2 mouse cellular contexts compared by ENCODE assay signal in genomic region chr10:81559627-81560539, GRCm38 (mm10).
TF ChIP-seq lines count a peak whose summit lies in the region.

No protein-coding gene starts in this region.

TF ChIP-seq in C2C12, 6 proteins besides CTCF, POLR2A, EP300 and RAD21 (continued from another document):
- no peak for TF ChIP-seq CEBPB (IDR thresholded peaks at IDR 0.05; ENCODE audit: low read depth)

TF ChIP-seq in myocyte, 11 proteins besides CTCF, POLR2A, EP300 and RAD21 (continued from another document):
- TF ChIP-seq CEBPB (IDR thresholded peaks at IDR 0.05; ENCODE audit: insufficient read depth, poor library complexity, severe bottlenecking) (no peak), E2F4 (IDR thresholded peaks at IDR 0.05; ENCODE audit: insufficient read depth) (no peak), MYOG (IDR thresholded peaks at IDR 0.05; ENCODE audit: control insufficient read depth in 1 of 3, insufficient read depth in 1 of 3, insufficient read length in 2 of 3, low read depth in 2 of 3) (no peak), SRF (IDR thresholded peaks at IDR 0.05; ENCODE audit: control insufficient read depth, insufficient read length, low read depth) (no peak), MAX (IDR thresholded peaks at IDR 0.05; ENCODE audit: low read depth) (no peak), USF1 (IDR thresholded peaks at IDR 0.05; ENCODE audit: low read depth) (no peak)
